12 mouse cellular contexts compared by ENCODE assay signal in the genomic region with DNA sequence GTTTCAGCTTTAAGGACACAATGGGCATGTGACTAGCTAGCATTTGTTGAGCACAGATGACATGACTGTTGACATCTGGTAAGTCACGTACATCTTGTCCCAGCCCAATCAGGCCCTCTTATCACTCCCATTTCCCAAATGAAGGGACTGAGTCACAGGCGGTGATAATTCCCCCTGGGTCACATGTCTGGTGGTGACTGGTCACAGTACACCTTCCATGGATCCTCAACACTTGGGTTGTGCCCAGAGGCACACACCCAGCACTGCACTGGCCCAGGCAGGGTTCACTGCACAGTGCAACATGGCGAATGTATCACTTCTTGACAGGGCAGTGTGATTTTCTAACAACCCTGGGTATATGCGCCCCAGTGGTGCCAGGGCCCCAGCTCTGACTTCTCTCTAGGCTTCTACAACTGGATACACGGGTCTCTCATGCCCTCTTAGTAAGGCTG. TPM values are rescaled to one million over a fixed set of nuclear protein-coding genes. Genes with fewer than 3 reads are reported as not detected.
A peak's percentile ranks its signal among the peaks of the same experiment; 100 is the strongest.
DNase-seq lines count a peak whose midpoint lies in the region; ATAC-seq and TF ChIP-seq lines count a peak whose summit lies in the region.
"Had no signal": no experiment of that assay in that cellular context is flagged by ENCODE, and none has a peak within 500 bp of the region (broad histone marks: within the 10 kb centered on the region; RNA-seq: fewer than 3 reads in every experiment).

No protein-coding gene starts in this region.

- H3K4me3 ChIP-seq in bone marrow, adult 2 months (replicated peaks; ENCODE audit: control insufficient read depth, low read depth, low read length): no peak overlapping the region
- no peak overlapping the region for H3K4me3 ChIP-seq in forebrain, embryonic 15.5 days
- H3K4me3 ChIP-seq: embryonic facial prominence, embryonic 13.5 days; lung, embryonic 15.5 days; midbrain, embryonic 15.5 days; neural tube, embryonic 13.5 days had no signal

- H3K9ac ChIP-seq in forebrain, embryonic 15.5 days (replicated peaks): no peak overlapping the region
- H3K9ac ChIP-seq: embryonic facial prominence, embryonic 13.5 days; lung, embryonic 15.5 days; midbrain, embryonic 15.5 days; neural tube, embryonic 13.5 days had no signal

- TF ChIP-seq CTCF in bone marrow, adult 2 months (IDR thresholded peaks at IDR 0.05; ENCODE audit: control insufficient read depth, insufficient read depth, low read length): no peak

- no peak overlapping the region for H3K4me2 ChIP-seq in forebrain, embryonic 15.5 days (replicated peaks)
- H3K4me2 ChIP-seq: embryonic facial prominence, embryonic 13.5 days; lung, embryonic 15.5 days; midbrain, embryonic 15.5 days; neural tube, embryonic 13.5 days had no signal

- no peaks in the 10 kb centered on the region for H3K27me3 ChIP-seq in forebrain, embryonic 15.5 days
- H3K27me3 ChIP-seq: embryonic facial prominence, embryonic 13.5 days; lung, embryonic 15.5 days; midbrain, embryonic 15.5 days; neural tube, embryonic 13.5 days; Patski had no signal

- 71% methylated on average over 5 of the region's 5 CpGs for WGBS in bone marrow, adult 2 months
- WGBS in forebrain, embryonic 15.5 days: 72% methylated on average over 5 of the region's 5 CpGs

- 0 out of 2 replicates have a peak, but pooled peaks have one; percentile 35 for ATAC-seq in forebrain, embryonic 15.5 days (replicated peaks)
- peak; percentile 12; the same call in 1 of the 2 replicates for ATAC-seq in megakaryocyte-erythroid progenitor cell, adult 5-6 weeks (replicated peaks; ENCODE audit: low FRiP score, low TSS enrichment, poor library complexity, severe bottlenecking)
- ATAC-seq: midbrain, embryonic 15.5 days; Patski had no signal

- no peak for TF ChIP-seq POLR2A in bone marrow, adult 2 months (IDR thresholded peaks at IDR 0.05; ENCODE audit: borderline replicate concordance, control insufficient read depth, low read depth, low read length)

- peak; percentile 10 for DNase-seq in kidney, adult 11 months
- DNase-seq in kidney, postnatal 14 days: no peak
- DNase-seq in urinary bladder, adult 18-20 months (ENCODE audit: low spot score in 2 of 2): no peak
- no peak for DNase-seq in left cerebral cortex, adult 18-20 months (ENCODE audit: low spot score in 2 of 2)

- no peaks in the 10 kb centered on the region for H3K9me3 ChIP-seq in forebrain, embryonic 15.5 days
- H3K9me3 ChIP-seq: embryonic facial prominence, embryonic 13.5 days; lung, embryonic 15.5 days; midbrain, embryonic 15.5 days; neural tube, embryonic 13.5 days had no signal

- H3K36me3 ChIP-seq in forebrain, embryonic 15.5 days: no peaks in the 10 kb centered on the region
- H3K36me3 ChIP-seq: embryonic facial prominence, embryonic 13.5 days; lung, embryonic 15.5 days; midbrain, embryonic 15.5 days; neural tube, embryonic 13.5 days had no signal

- H3K4me1 ChIP-seq in bone marrow, adult 2 months (ENCODE audit: control insufficient read depth, insufficient read depth, low read length): peaks cover 5% of the 10 kb centered on the region
- peaks cover 11% of the 10 kb centered on the region for H3K4me1 ChIP-seq in forebrain, embryonic 15.5 days
- H3K4me1 ChIP-seq: midbrain, embryonic 15.5 days; neural tube, embryonic 13.5 days had no signal

- 0 out of 2 replicates have a peak overlapping the region, but pooled peaks have one; percentile 27 for H3K27ac ChIP-seq in bone marrow, adult 2 months (ENCODE audit: control insufficient read depth, insufficient read depth, low read depth, low read length, poor library complexity)
- H3K27ac ChIP-seq in forebrain, embryonic 15.5 days (replicated peaks): no peak overlapping the region
- H3K27ac ChIP-seq: midbrain, embryonic 15.5 days; neural tube, embryonic 13.5 days had no signal

RNA-seq across cellular contexts. Expression of gene Asprv1, which starts 29.2 kb away (rescaled TPM):
- 7.6 and 19.6 TPM in 2 replicates for polyA plus RNA-seq in bone marrow, adult 2 months (2011; ENCODE audit: insufficient read depth, insufficient read length, low replicate concordance, missing spikeins)
- 0.59 and 0.61 TPM in 2 replicates for polyA plus RNA-seq in forebrain, embryonic 15.5 days (2015; fragmentation: Nextera tagmentation; extraction: Ambion mirVana)
- not detected in 2 replicates for total RNA-seq in megakaryocyte-erythroid progenitor cell, adult 5-6 weeks (2014; fragmentation: Nextera tagmentation)
- total RNA-seq in megakaryocyte-erythroid progenitor cell, adult 5-6 weeks (2017): not detected in 2 replicates
- 1 to 10 TPM; 1.4 to 1.7 TPM for total RNA-seq in left cerebral cortex, adult 18-20 months (2021)
- polyA plus RNA-seq: Patski had no signal
